Mouse (Mus musculus): ENCODE measurements around the gene Cfap45. TPM values are rescaled to one million over a fixed set of nuclear protein-coding genes. Genes with fewer than 3 reads are reported as not detected.

Gene Cfap45
- total RNA-seq, 2 experiments from 2014 or later = 3.6 to 3.7 TPM

GRCm38 (mm10) chr1:172490261-172490661 is 30.3 kb upstream of the Cfap45 start:
- peak; percentile 77 to 89 for DNase-seq (ENCODE audit: low spot score in 2 of 2)
- intact Hi-C loops (cut with DNase I) = loop anchor here (1.0 to 10.0 kb wide), 2 partner anchors 78 to 905 kb away; no protein-coding TSS in a partner anchor

- DNase-seq (ENCODE audit: low spot score in 2 of 2) = no peak
- intact Hi-C loops (cut with DNase I) = loop anchor here (10.0 kb wide), 1 partner anchor 903 kb away; no protein-coding TSS in a partner anchor
Observed at GRCm38 (mm10) chr1:172492047-172492446, 28.6 kb upstream of the Cfap45 start.

GRCm38 (mm10) chr1:172493516-172493915 is 27.1 kb upstream of the Cfap45 start:
- DNase-seq (ENCODE audit: low spot score in 2 of 2) = no peak
- intact Hi-C loops (cut with DNase I) = loop anchor here (10.0 kb wide), 1 partner anchor 901 kb away; no protein-coding TSS in a partner anchor

- no peak for DNase-seq (ENCODE audit: low spot score in 2 of 2)
- intact Hi-C loops (cut with DNase I) = loop anchor here (10.0 kb wide), 1 partner anchor 899 kb away; no protein-coding TSS in a partner anchor
Observed at GRCm38 (mm10) chr1:172496030-172496429, 24.6 kb upstream of the Cfap45 start.

GRCm38 (mm10) chr1:172497428-172497827 is 23.2 kb upstream of the Cfap45 start:
- intact Hi-C loops (cut with DNase I) = loop anchor here (10.0 kb wide), 1 partner anchor 897 kb away; no protein-coding TSS in a partner anchor
- no peak for DNase-seq (ENCODE audit: low spot score in 2 of 2)

GRCm38 (mm10) chr1:172499765-172500441 is 20.7 kb upstream of the Cfap45 start, which contains the start of gene Tagln2:
Gene Tagln2, plus strand, starts transcription at chr1:172500047.
- DNase-seq (ENCODE audit: low spot score in 2 of 2) = peak in 1 of 2 experiments; percentile 33
- intact Hi-C loops (cut with DNase I) = loop anchor here (10.0 kb wide), 1 partner anchor 895 kb away; no protein-coding TSS in a partner anchor

GRCm38 (mm10) chr1:172500451-172501370 is 19.9 kb upstream of the Cfap45 start:
- intact Hi-C loops (cut with DNase I) = no loop called here
- DNase-seq (ENCODE audit: low spot score in 2 of 2) = no peak

GRCm38 (mm10) chr1:172501371-172502144 is 19.0 kb upstream of the Cfap45 start:
- intact Hi-C loops (cut with DNase I) = no loop called here
- no peak for DNase-seq (ENCODE audit: low spot score in 2 of 2)

GRCm38 (mm10) chr1:172502145-172503110 is 18.2 kb upstream of the Cfap45 start:
- intact Hi-C loops (cut with DNase I) = no loop called here
- DNase-seq (ENCODE audit: low spot score in 2 of 2) = no peak

- intact Hi-C loops (cut with DNase I) = no loop called here
- DNase-seq (ENCODE audit: low spot score in 2 of 2) = peak in 1 of 2 experiments; percentile 32
Observed at GRCm38 (mm10) chr1:172503111-172503997, 17.2 kb upstream of the Cfap45 start.

- intact Hi-C loops (cut with DNase I) = no loop called here
- no peak for DNase-seq (ENCODE audit: low spot score in 2 of 2)
Observed at GRCm38 (mm10) chr1:172504756-172505155, 15.8 kb upstream of the Cfap45 start.

GRCm38 (mm10) chr1:172507001-172507400 is 13.6 kb upstream of the Cfap45 start:
- no peak for DNase-seq (ENCODE audit: low spot score in 2 of 2)
- intact Hi-C loops (cut with DNase I) = no loop called here

- no peak for DNase-seq (ENCODE audit: low spot score in 2 of 2)
- intact Hi-C loops (cut with DNase I) = no loop called here
Observed at GRCm38 (mm10) chr1:172507701-172508100, 12.9 kb upstream of the Cfap45 start.

GRCm38 (mm10) chr1:172508172-172508571 is 12.4 kb upstream of the Cfap45 start:
- intact Hi-C loops (cut with DNase I) = no loop called here
- DNase-seq (ENCODE audit: low spot score in 2 of 2) = no peak

GRCm38 (mm10) chr1:172509235-172509634 is 11.4 kb upstream of the Cfap45 start:
- intact Hi-C loops (cut with DNase I) = no loop called here

GRCm38 (mm10) chr1:172509983-172510382 is 10.6 kb upstream of the Cfap45 start:
- no peak for DNase-seq (ENCODE audit: low spot score in 2 of 2)
- intact Hi-C loops (cut with DNase I) = no loop called here

More at GRCm38 (mm10) chr1:172509235-172509634, 11.4 kb upstream of the Cfap45 start:
- no peak for DNase-seq (ENCODE audit: low spot score in 2 of 2)

- DNase-seq (ENCODE audit: low spot score in 2 of 2) = no peak
- intact Hi-C loops (cut with DNase I) = no loop called here
Observed at GRCm38 (mm10) chr1:172510421-172510972, 10.1 kb upstream of the Cfap45 start.
